ENCODE assay signal across 26 mouse cellular contexts in the genomic region with DNA sequence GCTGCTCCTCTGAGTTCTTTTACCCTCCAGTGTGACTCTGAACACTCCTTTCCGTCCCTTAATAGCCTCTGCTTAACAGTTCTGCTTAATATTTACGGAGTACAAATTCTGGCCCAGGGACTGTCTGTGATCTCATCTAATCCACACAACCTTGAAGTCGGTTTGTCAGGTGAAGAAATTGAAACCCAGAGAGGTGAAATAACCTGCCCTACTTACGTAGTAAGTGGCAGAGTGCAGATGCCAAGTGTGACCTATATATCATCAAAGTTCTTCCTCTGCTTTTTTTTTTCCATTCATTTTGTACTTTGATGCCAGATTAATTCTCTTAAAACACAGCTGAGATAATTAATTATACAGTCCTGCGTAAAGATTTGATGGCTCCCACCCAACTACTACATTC. TPM values are rescaled to one million over a fixed set of nuclear protein-coding genes. Genes with fewer than 3 reads are reported as not detected.
DNase-seq lines count a peak whose midpoint lies in the region; ATAC-seq and TF ChIP-seq lines count a peak whose summit lies in the region.
"Had no signal": no experiment of that assay in that cellular context is flagged by ENCODE, and none has a peak within 500 bp of the region (broad histone marks: within the 10 kb centered on the region; RNA-seq: fewer than 3 reads in every experiment).

No protein-coding gene starts in this region.

- WGBS in hindbrain, embryonic 13.5 days: 68% methylated on average over 5 of the region's 5 CpGs
- 77% methylated on average over 5 of the region's 5 CpGs for WGBS in hindbrain, embryonic 12.5 days
- WGBS in midbrain, postnatal 0 days: 52% methylated on average over 5 of the region's 5 CpGs
- WGBS in midbrain, embryonic 16.5 days: 58% methylated on average over 5 of the region's 5 CpGs

- intact Hi-C loops in heart, postnatal 14 days (cut with DNase I): no loop called here

- no peak overlapping the region for H3K9ac ChIP-seq in hindbrain, embryonic 13.5 days
- H3K9ac ChIP-seq in hindbrain, embryonic 12.5 days: no peak overlapping the region
- no peak overlapping the region for H3K9ac ChIP-seq in midbrain, postnatal 0 days (replicated peaks; ENCODE audit: low read length, poor library complexity, severe bottlenecking)
- H3K9ac ChIP-seq in midbrain, embryonic 16.5 days (ENCODE audit: low read depth, low read length): no peak overlapping the region
- H3K9ac ChIP-seq: embryonic facial prominence, embryonic 12.5 days; forebrain, embryonic 12.5 days; heart, embryonic 15.5 days; hindbrain, embryonic 14.5 days had no signal

- no peaks in the 10 kb centered on the region for H3K9me3 ChIP-seq in hindbrain, embryonic 13.5 days
- H3K9me3 ChIP-seq in hindbrain, embryonic 12.5 days (replicated peaks): no peaks in the 10 kb centered on the region
- no peaks in the 10 kb centered on the region for H3K9me3 ChIP-seq in midbrain, postnatal 0 days (ENCODE audit: low read length)
- no peaks in the 10 kb centered on the region for H3K9me3 ChIP-seq in midbrain, embryonic 16.5 days (replicated peaks; ENCODE audit: control insufficient read depth, low read length, poor library complexity, severe bottlenecking)
- H3K9me3 ChIP-seq: embryonic facial prominence, embryonic 12.5 days; forebrain, embryonic 12.5 days; heart, embryonic 15.5 days had no signal

- ATAC-seq in hindbrain, embryonic 13.5 days (ENCODE audit: low FRiP score): no peak
- ATAC-seq in hindbrain, embryonic 12.5 days (ENCODE audit: low FRiP score): no peak
- no peak for ATAC-seq in midbrain, postnatal 0 days (ENCODE audit: low FRiP score)
- ATAC-seq in midbrain, embryonic 16.5 days: no peak
- ATAC-seq: forebrain, embryonic 16.5 days; inflammation-experienced regulatory T-cells, adult 6 months had no signal

- no peak overlapping the region for H3K4me2 ChIP-seq in hindbrain, embryonic 13.5 days
- H3K4me2 ChIP-seq in hindbrain, embryonic 12.5 days (replicated peaks): no peak overlapping the region
- H3K4me2 ChIP-seq in midbrain, postnatal 0 days (ENCODE audit: low read depth, low read length, poor library complexity, severe bottlenecking): no peak overlapping the region
- H3K4me2 ChIP-seq in midbrain, embryonic 16.5 days (ENCODE audit: low read length): no peak overlapping the region
- H3K4me2 ChIP-seq: embryonic facial prominence, embryonic 12.5 days; forebrain, embryonic 12.5 days; heart, embryonic 11.5 days; heart, embryonic 15.5 days; hindbrain, embryonic 14.5 days had no signal

- no peak for TF ChIP-seq CTCF in midbrain, postnatal 0 days (IDR thresholded peaks at IDR 0.05)

- no peaks in the 10 kb centered on the region for H3K27me3 ChIP-seq in hindbrain, embryonic 13.5 days
- no peaks in the 10 kb centered on the region for H3K27me3 ChIP-seq in hindbrain, embryonic 12.5 days
- no peaks in the 10 kb centered on the region for H3K27me3 ChIP-seq in midbrain, postnatal 0 days (ENCODE audit: insufficient read depth, low read length)
- H3K27me3 ChIP-seq in midbrain, embryonic 16.5 days (ENCODE audit: control insufficient read depth, insufficient read depth, low read depth, low read length): no peaks in the 10 kb centered on the region
- H3K27me3 ChIP-seq: embryonic facial prominence, embryonic 12.5 days; forebrain, embryonic 12.5 days had no signal

- DNase-seq in heart, adult 11 months: peak; percentile 42
- DNase-seq in heart, postnatal 14 days: no peak
- DNase-seq in midbrain, postnatal 0 days (ENCODE audit: low spot score): no peak
- no peak for DNase-seq in layer of hippocampus, postnatal 25 days (ENCODE audit: extremely low spot score in 1 of 2, low spot score in 1 of 2)
- DNase-seq: adrenal gland, postnatal 10 days; cerebellum, adult 11-12 months; cerebellum, adult 9-10 months; cerebellum, postnatal 25 days; gastrocnemius, postnatal 14 days had no signal

- no peaks in the 10 kb centered on the region for H3K36me3 ChIP-seq in hindbrain, embryonic 13.5 days
- no peaks in the 10 kb centered on the region for H3K36me3 ChIP-seq in hindbrain, embryonic 12.5 days
- no peaks in the 10 kb centered on the region for H3K36me3 ChIP-seq in midbrain, postnatal 0 days (ENCODE audit: insufficient read depth, low read length)
- H3K36me3 ChIP-seq in midbrain, embryonic 16.5 days (ENCODE audit: control insufficient read depth, insufficient read depth, low read length): no peaks in the 10 kb centered on the region
- H3K36me3 ChIP-seq: embryonic facial prominence, embryonic 12.5 days; forebrain, embryonic 12.5 days; heart, embryonic 15.5 days had no signal

- peaks cover 17% of the 10 kb centered on the region for H3K4me1 ChIP-seq in hindbrain, embryonic 13.5 days (replicated peaks)
- H3K4me1 ChIP-seq in hindbrain, embryonic 12.5 days: peaks cover 23% of the 10 kb centered on the region
- peaks cover 7% of the 10 kb centered on the region; the same call in 1 of the 2 replicates for H3K4me1 ChIP-seq in midbrain, postnatal 0 days (ENCODE audit: insufficient read depth, low read length)
- H3K4me1 ChIP-seq in midbrain, embryonic 16.5 days (ENCODE audit: control insufficient read depth, insufficient read depth, low read length): peaks cover 12% of the 10 kb centered on the region
- peaks cover 15% of the 10 kb centered on the region for H3K4me1 ChIP-seq in brown adipose tissue, adult 24 weeks (ENCODE audit: control insufficient read depth, insufficient read depth, insufficient read length, low read length)

- peak overlapping the region; percentile 35; the same call in 1 of the 2 replicates for H3K27ac ChIP-seq in hindbrain, embryonic 13.5 days
- no peak overlapping the region; the same call in 1 of the 2 replicates for H3K27ac ChIP-seq in hindbrain, embryonic 12.5 days
- H3K27ac ChIP-seq in midbrain, postnatal 0 days (ENCODE audit: low read depth, low read length): 0 out of 2 replicates have a peak overlapping the region, but pooled peaks have one; percentile 1
- no peak overlapping the region for H3K27ac ChIP-seq in midbrain, embryonic 16.5 days (ENCODE audit: low read length)
- peak overlapping the region; percentile 67 for H3K27ac ChIP-seq in brown adipose tissue, adult 24 weeks (replicated peaks; ENCODE audit: low read depth, low read length)
- H3K27ac ChIP-seq: embryonic facial prominence, embryonic 12.5 days; forebrain, embryonic 12.5 days; heart, embryonic 15.5 days had no signal

- no peak overlapping the region for H3K4me3 ChIP-seq in hindbrain, embryonic 13.5 days
- no peak overlapping the region for H3K4me3 ChIP-seq in hindbrain, embryonic 12.5 days
- no peak overlapping the region for H3K4me3 ChIP-seq in midbrain, postnatal 0 days (ENCODE audit: low read depth, low read length)
- H3K4me3 ChIP-seq in midbrain, embryonic 16.5 days (ENCODE audit: low read depth, low read length): no peak overlapping the region
- H3K4me3 ChIP-seq in brown adipose tissue, adult 24 weeks (ENCODE audit: insufficient read depth, low read depth, low read length): no peak overlapping the region
- H3K4me3 ChIP-seq: embryonic facial prominence, embryonic 12.5 days; forebrain, embryonic 12.5 days; heart, embryonic 15.5 days had no signal

RNA-seq across cellular contexts. Expression of a gene that starts 20.8 kb away (rescaled TPM):
- total RNA-seq in heart, postnatal 14 days (2021): under 1 TPM; 0.68 to 0.86 TPM
- polyA plus RNA-seq in hindbrain, embryonic 13.5 days (2015; fragmentation: Nextera tagmentation; extraction: Ambion mirVana): 1.1 and 1.7 TPM in 2 replicates
- 2.1 and 3.1 TPM in 2 replicates for polyA plus RNA-seq in hindbrain, embryonic 12.5 days (2016; fragmentation: Nextera tagmentation; extraction: Ambion mirVana)
- total RNA-seq in midbrain, postnatal 0 days (2014; rRNA removed): 0.28 and 0.93 TPM in 2 replicates
- 0.86 and 0.99 TPM in 2 replicates for polyA plus RNA-seq in midbrain, postnatal 0 days (2015; fragmentation: Nextera tagmentation; extraction: Ambion mirVana)
- polyA plus RNA-seq in midbrain, embryonic 16.5 days (2015; fragmentation: Nextera tagmentation; extraction: Ambion mirVana): 0.85 and 0.89 TPM in 2 replicates
- polyA plus RNA-seq in brown adipose tissue, adult 24 weeks (2012; ENCODE audit: insufficient read depth, insufficient read length, missing spikeins): 0.88 and 1.0 TPM in 2 replicates
- total RNA-seq in layer of hippocampus, postnatal 25 days (2021): under 1 TPM; 0.34 to 0.59 TPM
- total RNA-seq: granulocyte monocyte progenitor cell, adult 5-6 weeks; MEL had no signal
- polyA plus RNA-seq: C2C12; heart, embryonic 11.5 days; inflammation-experienced regulatory T-cells, adult 6 months had no signal

RNA-seq across cellular contexts. Expression of a gene that starts 20.8 kb away (rescaled TPM):
- not detected for total RNA-seq in heart, postnatal 14 days (2021)
- polyA plus RNA-seq in hindbrain, embryonic 13.5 days (2015; fragmentation: Nextera tagmentation; extraction: Ambion mirVana): not detected in 2 replicates
- polyA plus RNA-seq in hindbrain, embryonic 12.5 days (2016; fragmentation: Nextera tagmentation; extraction: Ambion mirVana): 0.08 TPM in 1 of 2 replicates, not detected in the other
- total RNA-seq in midbrain, postnatal 0 days (2014; rRNA removed): 0.09 and 0.16 TPM in 2 replicates
- 0.27 TPM in 2 replicates for polyA plus RNA-seq in midbrain, postnatal 0 days (2015; fragmentation: Nextera tagmentation; extraction: Ambion mirVana)
- polyA plus RNA-seq in midbrain, embryonic 16.5 days (2015; fragmentation: Nextera tagmentation; extraction: Ambion mirVana): not detected in 2 replicates
- polyA plus RNA-seq in brown adipose tissue, adult 24 weeks (2012; ENCODE audit: insufficient read depth, insufficient read length, missing spikeins): not detected in 2 replicates
- total RNA-seq in layer of hippocampus, postnatal 25 days (2021): not detected
- total RNA-seq: adrenal gland, postnatal 4 days; granulocyte monocyte progenitor cell, adult 5-6 weeks; MEL had no signal
- polyA plus RNA-seq: cortical plate, adult 2 months; embryonic facial prominence, embryonic 12.5 days; forebrain, embryonic 12.5 days; forebrain, embryonic 16.5 days; frontal cortex, adult 2 months; heart, embryonic 11.5 days; hindbrain, embryonic 14.5 days; inflammation-experienced regulatory T-cells, adult 6 months had no signal

RNA-seq across cellular contexts. Expression of a gene that starts 37.2 kb away (rescaled TPM):
- 10 to 100 TPM; 47.7 to 50.1 TPM for total RNA-seq in heart, postnatal 14 days (2021)
- 170 and 181 TPM in 2 replicates for polyA plus RNA-seq in hindbrain, embryonic 13.5 days (2015; fragmentation: Nextera tagmentation; extraction: Ambion mirVana)
- polyA plus RNA-seq in hindbrain, embryonic 12.5 days (2016; fragmentation: Nextera tagmentation; extraction: Ambion mirVana): 162 and 186 TPM in 2 replicates
- 75.0 and 82.8 TPM in 2 replicates for total RNA-seq in midbrain, postnatal 0 days (2014; rRNA removed)
- 159 and 164 TPM in 2 replicates for polyA plus RNA-seq in midbrain, postnatal 0 days (2015; fragmentation: Nextera tagmentation; extraction: Ambion mirVana)
- polyA plus RNA-seq in midbrain, embryonic 16.5 days (2015; fragmentation: Nextera tagmentation; extraction: Ambion mirVana): 153 and 159 TPM in 2 replicates
- polyA plus RNA-seq in brown adipose tissue, adult 24 weeks (2012; ENCODE audit: insufficient read depth, insufficient read length, missing spikeins): 29.6 and 45.2 TPM in 2 replicates
- 10 to 100 TPM; 26.7 to 33.7 TPM for total RNA-seq in layer of hippocampus, postnatal 25 days (2021)
- total RNA-seq: granulocyte monocyte progenitor cell, adult 5-6 weeks had no signal

Comparison
In these comparisons a context has a peak if more than half of its experiments do, and no peak if none do; other contexts are left out.
1. H3K27ac ChIP-seq: peak in hindbrain, embryonic 13.5 days (single experiment), midbrain, postnatal 0 days (single experiment) and brown adipose tissue, adult 24 weeks (single experiment); none in hindbrain, embryonic 12.5 days (single experiment) and midbrain, embryonic 16.5 days (single experiment).